Mouse (Mus musculus) 3134 (cell line): Measurements from ENCODE around the gene Cd6.

Source experiments
- DNase-seq: peaks from one replicate; pipeline ENCODE4 v3.0.0-alpha.2; 2011; ENCODE audit warnings: low spot score; ENCODE audit not compliant: insufficient read length; ENCODE audit errors: extremely low read depth

Gene Cd6

DNA sequence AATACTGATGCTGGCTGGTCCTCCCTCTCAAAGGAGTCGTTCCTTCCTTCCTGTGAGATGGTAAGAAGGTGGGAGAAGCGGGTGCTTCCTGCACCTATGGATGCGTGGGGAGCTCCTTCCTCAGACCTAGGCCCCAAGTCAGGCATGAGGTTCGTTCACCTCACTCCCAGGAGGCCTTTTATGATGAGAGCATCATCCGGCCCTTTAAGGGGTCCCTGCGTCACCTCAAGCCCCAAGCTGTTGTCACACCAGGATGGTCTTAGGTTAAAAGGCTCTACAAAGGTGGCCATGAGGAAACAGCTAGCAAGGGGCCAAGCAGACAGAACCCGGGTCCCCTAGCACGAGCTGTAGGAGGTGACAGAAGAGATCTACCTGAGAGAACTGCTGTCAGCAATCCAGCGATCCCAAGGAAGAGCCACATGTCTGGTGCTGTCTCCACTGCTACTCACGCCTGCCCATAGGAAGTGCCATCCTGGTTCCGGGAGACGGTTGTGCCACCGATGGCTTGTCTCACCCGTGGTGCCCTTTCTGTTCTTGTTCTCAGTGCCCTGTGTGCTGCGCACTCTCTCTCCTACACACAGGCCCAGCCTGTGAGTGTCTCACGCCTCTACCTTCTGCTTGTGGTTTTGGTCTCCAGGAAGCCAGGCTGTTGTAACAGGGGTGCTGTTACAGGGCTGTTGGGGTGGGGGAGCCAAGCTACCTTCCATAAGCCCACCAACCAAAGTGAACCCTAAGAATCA lies at the start of gene Cd6:
Gene Cd6, minus strand, starts transcription at position 623 of the 740 bp plus-strand sequence.
- DNase-seq = no peak

DNA sequence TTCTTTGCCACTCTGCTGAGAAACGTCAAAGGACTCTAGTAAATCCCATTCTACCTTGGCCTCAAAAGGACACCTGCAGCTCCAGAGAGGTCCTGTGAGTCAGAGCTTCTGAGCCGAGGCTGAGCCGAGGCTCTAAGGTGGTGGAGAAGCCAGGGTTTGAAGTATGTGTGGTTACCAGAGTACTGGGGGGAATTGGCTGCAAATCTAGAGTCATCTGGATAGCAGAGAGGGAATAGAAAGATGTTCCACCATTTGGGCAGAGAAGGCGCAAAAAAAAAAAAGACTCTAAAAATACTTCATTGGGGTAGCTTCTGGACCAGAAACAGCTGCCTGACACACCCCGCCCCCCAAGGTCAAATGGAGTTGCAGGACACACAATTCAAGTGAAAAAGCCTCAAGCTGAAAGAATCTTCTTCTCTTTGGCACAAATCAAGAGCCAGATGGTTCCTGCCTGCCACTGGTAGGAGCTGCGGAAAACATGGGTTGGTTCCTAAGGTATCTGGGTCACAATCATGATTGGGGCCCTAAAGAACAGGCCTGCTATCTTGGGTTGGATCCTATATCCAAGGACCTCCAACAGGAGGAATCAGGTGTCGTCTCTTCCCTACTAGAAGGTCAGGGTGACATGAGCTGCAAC lies 48.5 kb upstream of the Cd6 start:
- DNase-seq = no peak

DNA sequence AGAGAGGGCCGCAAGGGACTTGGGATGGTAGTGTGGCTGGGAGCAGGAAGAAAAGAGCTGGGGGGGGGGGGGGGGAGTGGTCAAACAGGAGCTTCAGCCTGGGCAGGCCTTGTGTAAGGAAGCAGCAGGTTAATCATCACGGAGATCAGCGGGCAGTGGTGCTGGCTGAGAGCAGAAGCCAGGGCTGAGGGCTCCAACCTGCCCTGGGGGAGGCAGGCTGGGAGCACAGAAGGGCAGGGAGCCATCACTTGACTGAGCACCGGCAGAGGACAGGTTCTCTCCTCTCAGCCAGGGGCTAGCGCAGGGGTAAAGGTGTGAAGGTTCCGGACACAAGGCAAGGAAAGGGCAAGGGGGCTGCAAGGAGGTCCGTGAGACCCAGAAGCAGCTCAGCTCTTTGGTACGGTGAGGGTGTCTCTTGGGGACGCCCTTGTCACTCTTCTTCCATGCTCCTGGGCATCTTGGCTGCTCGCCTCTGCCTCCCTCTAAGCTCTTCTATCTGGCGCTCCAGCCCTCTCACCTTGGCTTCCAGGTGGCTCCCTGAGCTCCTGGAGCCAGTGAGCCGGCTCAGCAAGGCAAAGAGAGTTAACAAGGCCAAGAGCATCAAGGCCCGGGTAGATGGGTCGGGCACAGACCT lies 41.6 kb upstream of the Cd6 start:
- DNase-seq = no peak

DNA sequence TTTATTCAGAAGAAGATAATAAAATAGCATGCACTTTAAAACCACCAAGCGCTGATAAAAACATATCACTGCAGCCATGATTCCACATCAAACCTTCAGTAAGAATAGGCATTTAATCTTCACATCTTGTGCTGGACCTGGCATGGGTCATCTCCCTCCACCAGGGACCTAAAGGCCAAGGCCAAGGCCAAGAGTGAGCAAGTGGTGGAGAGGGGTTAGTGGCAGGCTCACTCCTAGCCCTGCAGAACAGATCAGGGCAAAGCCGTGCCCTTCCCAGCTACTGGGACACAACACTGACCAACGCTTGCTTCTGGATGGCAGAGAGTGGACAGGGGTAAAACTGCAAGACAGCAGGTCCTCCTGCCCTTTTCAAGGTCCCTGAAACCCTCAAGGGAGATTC lies 40.8 kb upstream of the Cd6 start:
- no peak for DNase-seq

DNA sequence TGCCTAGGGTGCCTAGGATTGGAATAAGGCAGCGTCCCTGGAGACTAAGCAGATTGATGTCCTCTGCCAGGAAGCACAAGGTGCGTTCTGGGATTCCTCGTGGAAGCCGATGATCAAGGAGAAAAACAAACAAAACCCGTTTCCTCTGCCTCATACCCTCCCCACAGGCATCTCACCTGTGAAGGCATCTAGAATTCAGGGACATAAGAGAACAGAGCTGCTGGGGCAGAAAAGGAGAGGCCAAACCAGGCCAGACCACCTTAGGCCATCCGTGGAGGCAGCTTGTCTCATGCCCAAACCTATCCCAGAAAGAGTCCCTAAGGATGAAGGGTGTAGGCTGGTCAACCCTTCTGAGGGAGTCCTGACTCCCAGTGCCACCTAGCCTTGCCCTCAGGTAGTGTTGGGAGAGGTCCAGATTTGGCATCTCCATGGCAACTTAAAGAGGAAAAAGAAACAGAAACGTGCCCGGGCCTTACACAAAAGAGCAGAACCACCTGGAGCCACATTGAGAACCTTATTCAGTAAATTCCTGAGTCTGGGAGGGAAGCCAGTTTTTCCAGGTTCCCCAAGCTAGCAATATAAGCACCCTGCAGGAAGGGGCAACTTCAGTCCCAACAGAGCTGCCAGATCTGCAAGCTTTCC lies 40.1 kb upstream of the Cd6 start, which contains the start of gene Tmem132a:
Gene Tmem132a, minus strand, starts transcription at position 55 of the 642 bp plus-strand sequence.
- DNase-seq = no peak

DNA sequence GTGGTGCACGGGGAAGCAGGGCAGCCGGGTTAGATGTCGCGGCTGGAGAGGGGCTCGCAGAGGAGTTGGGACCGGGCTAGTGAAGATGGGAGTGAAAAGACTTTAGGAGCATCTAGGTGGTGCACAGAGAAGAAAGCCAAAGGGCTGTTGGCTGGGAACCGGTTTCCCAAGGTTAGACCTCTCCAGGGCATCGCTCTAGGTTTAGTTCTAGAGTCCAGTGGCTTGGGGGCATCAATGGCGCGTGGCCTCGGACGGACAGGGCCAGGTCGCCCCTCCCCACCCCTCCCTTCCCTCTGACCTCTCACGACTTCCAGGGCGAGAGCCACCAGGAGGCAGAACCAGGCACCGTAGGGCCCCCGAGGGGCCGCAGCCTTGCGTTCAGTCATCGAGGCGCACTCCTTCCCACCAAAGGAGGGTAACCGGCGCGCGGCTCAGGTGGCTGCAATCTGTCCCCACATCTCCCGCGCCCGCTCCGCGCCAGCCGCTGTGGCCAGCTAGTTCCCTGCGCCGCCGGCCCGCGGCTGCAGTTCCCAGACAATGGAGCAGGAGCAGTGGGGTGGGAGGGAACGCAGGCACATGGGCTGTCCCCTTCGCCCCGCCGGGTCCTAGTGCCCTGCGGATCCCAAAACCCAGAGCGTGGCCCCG lies 39.5 kb upstream of the Cd6 start:
- peak; percentile 85 for DNase-seq

DNA sequence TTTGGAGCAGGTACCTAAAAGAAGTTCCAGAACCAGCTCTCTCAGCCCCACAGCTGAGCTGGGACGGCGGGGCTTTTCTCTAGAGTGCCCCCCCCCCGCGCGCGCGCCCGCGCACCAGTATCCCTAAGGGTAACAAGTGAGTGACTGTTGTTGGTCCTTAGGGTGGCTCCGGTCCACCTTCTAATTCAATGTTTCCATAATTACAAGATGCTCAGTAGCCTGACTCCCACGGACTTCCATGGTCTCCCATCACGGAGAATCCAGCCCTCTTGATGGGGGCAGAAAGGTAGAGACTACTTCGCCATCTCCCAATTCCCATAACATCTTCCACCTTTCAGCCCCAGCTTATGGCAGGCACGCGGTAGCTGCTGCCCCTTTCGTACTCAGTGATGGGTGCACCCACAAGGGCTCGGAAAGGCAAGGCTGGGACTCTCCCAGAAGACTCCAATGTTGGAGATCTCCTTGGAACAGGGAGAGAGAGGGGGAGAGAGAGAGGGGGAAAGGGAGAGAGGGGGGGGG lies 38.8 kb upstream of the Cd6 start:
- no peak for DNase-seq

DNA sequence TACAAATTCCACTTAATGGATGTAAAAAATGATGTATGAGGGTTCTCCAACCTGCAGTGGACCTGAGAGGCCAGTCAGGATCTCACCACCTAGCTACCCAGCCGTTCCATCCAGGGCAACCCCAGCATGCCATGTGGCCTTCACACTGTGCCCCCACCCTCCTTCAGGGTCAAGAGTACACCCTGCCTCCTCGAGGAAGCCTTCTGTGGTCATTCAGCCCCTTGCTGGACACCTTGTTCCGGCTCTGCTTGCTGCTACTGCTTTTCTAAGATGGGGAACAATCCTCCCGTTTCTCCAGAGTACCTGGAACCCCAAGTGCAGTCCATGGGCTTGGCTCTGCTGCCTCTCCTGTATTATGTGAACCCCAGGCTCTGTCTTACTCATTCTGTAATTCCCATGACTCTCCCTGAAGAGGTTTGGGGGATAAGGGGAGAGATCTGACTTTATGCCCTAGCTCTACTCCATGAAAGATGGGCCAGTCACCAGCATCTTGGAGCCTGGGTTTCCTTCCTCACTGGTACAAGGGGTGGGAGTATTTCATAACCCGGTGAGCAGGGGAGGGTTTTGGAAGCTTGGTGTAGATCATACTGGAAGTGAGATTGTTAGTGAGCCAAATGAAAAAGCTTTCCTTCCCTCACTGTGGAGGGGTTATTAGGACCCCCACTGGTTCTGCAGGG lies 38.2 kb upstream of the Cd6 start:
- DNase-seq = no peak

DNA sequence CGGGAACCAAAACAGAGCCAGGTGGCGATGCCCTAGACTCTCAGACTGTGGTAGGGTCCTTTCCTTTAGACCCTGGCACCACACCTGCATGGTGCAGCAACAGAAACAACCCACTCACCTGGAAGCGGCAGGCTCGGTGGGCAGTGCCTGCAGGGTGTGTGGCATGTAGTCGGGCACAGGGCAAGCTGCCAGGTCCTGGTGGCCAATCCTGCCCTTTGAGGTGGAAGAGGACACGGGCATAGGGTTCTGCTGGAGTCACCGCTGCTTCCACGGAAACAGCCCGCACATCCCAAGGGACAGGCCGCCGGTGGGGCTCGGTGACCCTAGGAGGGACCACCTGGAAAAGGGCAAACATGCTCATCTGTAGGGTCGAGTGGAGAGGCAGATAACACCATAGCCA lies 36.5 kb upstream of the Cd6 start:
- DNase-seq = no peak

DNA sequence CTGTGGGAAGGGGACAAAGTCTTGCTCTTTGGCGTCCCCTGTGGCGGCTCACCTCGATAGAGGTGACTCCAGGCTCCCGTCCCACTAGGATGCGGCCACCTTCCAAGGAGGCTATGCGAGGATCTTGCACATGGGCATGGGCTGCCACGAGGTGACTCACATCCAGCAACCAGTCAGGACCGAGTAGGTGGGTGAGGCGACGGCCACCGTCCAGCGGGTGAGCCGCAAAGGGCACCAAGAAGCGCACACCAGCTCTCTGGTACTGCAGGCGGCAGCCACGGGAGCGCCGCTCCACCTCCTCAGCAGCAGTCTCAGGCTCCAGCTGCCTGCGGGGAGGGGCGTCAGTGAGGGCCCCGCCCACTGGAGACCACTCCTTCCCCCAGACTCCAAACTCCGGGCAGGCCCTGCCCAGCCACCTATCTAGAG lies 30.2 kb upstream of the Cd6 start:
- no peak for DNase-seq

DNA sequence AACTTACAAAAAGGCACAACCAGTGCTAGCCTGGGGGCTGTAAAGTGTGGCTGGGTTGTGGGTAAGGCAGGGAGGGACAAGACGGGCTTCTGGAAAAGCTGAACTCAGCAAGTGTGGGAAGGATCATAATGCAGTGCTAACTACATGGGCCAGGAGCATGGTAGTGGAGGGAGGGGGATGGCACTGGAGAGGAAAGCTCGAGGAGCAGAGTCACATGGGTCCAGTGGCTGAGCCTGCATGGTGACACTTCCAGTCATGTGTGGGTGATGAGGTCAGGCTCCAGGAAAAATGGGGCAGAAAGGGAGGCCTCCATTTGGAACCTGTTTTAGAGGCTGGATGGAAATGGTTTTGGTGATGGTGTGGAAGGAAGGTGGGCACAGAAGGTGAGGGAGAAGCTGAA lies 26.7 kb upstream of the Cd6 start:
- DNase-seq = no peak

DNA sequence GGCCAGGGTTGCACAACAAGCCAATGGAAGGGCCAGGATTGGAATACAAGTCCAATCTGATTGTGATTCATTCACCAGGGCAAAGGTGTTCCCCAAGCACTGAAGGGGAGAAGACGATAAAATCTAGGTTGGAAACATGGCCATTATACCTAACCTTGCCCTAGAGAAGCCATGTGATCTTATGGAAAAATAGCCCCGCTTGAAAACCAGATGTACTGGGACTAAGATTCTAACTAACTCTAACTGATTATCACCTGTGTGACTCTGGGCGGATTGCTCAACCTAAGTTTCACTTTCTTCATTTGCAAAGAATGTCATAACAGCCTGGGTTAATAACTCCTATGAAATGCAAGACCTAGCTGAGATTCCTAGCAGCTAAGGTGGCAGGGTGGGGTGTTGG lies 25.6 kb upstream of the Cd6 start:
- DNase-seq = no peak

DNA sequence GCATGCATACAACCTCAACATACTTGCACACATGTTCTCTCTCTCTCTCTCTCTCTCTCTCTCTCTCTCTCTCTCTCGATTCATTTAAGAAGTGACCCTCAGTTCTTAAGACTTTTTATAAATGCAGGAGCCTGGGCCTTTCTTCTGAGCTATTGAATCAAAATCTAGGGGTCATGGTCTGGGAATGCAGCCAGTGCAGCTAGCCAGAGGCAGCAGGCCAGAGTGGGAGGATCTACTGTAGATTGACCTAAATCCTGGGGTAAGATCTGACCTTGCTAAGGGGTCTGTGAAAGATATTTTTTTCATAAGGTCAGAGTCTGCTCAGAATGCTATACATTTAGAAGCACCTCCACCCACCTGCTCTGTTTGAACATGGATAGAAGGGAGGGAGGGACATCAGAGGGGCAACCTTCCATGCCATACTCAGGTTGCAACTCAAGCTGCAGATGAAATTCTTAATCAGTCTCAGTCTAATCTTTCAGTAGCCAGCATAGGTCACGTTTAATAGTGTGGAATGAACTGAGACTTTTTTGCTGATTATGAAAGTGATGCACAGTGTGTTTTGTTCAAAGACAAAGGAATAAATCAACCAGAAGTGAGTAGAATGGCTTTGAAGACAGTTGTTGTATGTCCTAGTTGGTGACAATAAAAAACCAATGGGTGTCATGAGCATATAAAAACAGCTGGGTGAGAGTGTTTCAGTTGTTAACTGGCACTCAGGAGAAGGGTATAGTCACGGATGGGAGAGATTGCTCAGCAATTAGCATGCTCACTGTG lies 17.6 kb upstream of the Cd6 start:
- no peak for DNase-seq

DNA sequence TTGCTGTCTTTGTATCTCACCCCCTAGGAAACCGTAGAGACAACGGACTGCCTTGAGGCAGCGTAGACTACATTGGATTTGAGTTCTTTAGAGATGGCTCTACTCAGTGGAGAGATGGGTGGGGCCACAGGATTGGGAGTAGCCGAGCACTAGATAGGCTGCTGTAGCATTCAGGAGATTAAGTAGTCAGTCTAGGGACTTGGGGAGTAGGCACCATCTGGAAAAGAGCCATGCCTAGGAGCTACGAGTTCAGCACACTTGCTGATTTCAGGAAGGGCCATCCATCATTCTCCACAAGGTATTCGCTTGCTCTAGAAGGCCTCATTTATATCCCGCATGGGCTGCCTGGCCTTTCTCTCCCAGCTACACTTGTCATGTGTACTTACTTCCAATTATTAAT lies 16.3 kb upstream of the Cd6 start:
- DNase-seq = no peak

DNA sequence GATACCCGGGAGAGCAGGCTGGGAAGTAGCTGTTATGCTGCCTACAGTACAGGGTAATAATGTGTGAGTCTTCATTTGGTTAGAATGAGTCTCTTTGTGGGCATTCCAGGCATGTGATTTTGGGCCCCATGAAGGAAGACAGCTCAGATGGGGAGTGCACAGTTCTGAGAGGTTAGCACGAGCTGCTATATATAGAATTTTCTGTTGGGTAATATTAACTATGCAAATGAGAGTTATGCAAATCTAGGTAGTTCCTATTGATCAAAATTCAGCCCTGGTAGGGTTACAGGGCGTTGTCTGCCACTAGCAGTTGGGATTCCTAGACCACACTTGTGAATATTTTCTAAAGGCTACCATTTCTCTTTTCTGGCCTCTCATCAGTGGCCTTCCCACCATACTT lies 15.6 kb upstream of the Cd6 start:
- DNase-seq = no peak

DNA sequence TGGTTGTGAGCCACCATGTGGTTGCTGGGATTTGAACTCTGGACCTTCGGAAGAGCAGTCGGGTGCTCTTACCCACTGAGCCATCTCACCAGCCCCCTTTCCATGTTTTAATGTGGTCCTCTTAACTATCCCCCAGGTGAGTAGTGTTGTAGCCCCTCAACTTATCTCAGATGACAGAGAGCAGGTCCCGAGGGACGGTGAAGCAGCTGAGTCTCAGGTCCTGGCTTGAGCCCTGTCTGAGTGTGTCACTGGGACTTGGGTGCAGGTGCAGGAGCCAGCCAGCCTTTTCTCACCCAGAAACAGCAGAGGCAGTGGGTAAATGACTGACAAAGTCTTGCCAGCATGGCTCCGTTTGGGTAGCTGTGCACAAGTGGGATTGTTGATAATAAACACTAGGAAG lies 14.3 kb upstream of the Cd6 start:
- DNase-seq = no peak

DNA sequence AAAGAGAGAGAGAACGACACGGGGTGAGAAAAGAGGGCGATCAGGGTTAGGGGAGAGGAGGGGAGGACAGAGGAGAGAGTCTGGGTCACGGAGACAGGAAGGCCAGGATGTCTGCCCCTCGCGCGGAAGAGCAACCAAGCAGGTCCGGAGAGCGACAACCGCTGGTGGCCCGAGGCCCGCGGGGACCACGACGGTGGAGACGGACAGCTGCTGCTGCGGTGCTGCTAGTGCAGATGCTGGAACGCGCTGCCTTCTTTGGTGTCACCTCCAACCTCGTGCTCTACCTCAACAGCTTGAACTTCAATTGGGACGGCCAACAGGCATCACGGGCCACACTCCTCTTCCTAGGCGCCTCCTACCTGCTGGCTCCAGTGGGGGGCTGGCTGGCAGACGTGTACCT lies 13.1 kb upstream of the Cd6 start:
- DNase-seq = no peak

DNA sequence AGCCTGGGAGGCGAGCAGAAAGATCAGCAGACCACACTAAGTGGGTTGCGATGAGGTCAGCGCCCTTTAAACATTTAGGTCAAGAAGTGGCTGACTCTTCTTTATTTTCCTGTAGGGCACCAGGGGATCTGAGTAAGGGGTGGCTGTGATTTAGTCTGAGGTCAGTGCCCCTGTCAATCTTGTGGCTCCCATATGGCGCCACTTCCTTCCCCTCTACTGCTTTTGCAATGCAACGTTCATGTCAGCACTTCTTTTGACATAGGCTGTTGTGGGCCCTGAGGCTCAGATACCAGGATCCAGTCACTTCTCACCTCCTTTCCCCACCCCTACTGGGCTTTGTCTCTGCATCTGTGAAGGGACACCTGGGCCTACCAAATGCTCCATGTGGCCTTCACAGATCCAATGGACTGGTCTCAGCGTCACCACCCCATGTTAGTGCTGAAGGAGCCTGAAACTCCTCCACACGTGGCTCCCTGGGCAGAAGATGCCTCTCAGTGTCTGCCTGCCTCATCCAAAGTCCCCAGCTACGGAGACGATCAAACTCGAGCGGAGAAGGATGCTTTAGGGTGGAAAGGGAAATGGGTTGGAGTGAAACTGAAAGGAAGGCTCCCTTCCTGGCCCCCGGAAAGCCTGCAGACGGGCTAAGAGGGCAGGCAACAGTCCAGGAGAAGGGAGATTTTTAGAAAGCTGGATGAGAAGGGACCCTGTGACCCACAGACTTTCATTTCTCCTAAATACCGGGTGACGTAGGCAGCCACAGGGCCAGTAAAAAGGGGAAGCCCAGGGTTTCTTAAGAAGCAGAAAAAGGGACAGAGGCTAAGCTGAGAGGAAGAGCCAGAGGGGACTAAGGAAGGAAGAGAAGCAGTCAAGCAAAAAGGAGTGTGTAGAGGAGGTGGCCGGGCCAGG lies 12.1 kb upstream of the Cd6 start:
- no peak for DNase-seq
